Mouse (Mus musculus) MEL (cell line): ENCODE measurements around the gene Cisd1. TPM values are rescaled to one million over a fixed set of nuclear protein-coding genes. Genes with fewer than 3 reads are reported as not detected.

Source experiments
- DNase-seq: peaks from one replicate; pipeline ENCODE4 v3.0.0; 2011; ENCODE audit warnings: low read depth, low spot score
- H3K27ac ChIP-seq: 2 replicates; pipeline ENCODE4 v1.5.1; 2012; ENCODE audit warnings: low read depth, mild to moderate bottlenecking, control low read depth, low read length, moderate library complexity; ENCODE audit not compliant: control insufficient read depth
- H3K27me3 ChIP-seq, 2 experiments: fragments of 150-350 bp in 1 of 2; sonication (generic) in 1 of 2; 2 replicates each; pipeline ENCODE4 v1.6.1; 2012; ENCODE audit warnings: low read length in 2 of 2, mild to moderate bottlenecking in 2 of 2, improper control_type of control experiment in 1 of 2, moderate library complexity in 1 of 2; ENCODE audit not compliant: insufficient read depth in 2 of 2, control insufficient read depth in 1 of 2
- H3K36me3 ChIP-seq, 2 experiments: 2 replicates each; pipeline ENCODE4 v1.6.1; 2012 to 2014; ENCODE audit warnings: low read length in 2 of 2, improper control_type of control experiment in 1 of 2, inconsistent platforms in 1 of 2, mild to moderate bottlenecking in 1 of 2; ENCODE audit not compliant: insufficient read depth in 2 of 2, control insufficient read depth in 1 of 2
- H3K4me1 ChIP-seq, 2 experiments: fragments of 150-350 bp in 1 of 2; sonication (generic) in 1 of 2; 2 replicates each; pipeline ENCODE4 v1.6.1; 2012; ENCODE audit warnings: low read length in 2 of 2, improper control_type of control experiment in 1 of 2, mild to moderate bottlenecking in 1 of 2; ENCODE audit not compliant: insufficient read depth in 2 of 2, control insufficient read depth in 1 of 2
- H3K4me3 ChIP-seq, 2 experiments: fragments of 150-350 bp in 1 of 2; sonication (generic) in 1 of 2; 2 replicates each; pipeline ENCODE4 v1.5.1; 2012; ENCODE audit warnings: low read depth in 2 of 2, low read length in 2 of 2, mild to moderate bottlenecking in 2 of 2, moderate library complexity in 2 of 2, control low read depth in 1 of 2, improper control_type of control experiment in 1 of 2; ENCODE audit not compliant: control insufficient read depth in 1 of 2, insufficient read depth in 1 of 2
- H3K79me2 ChIP-seq: 2 replicates; pipeline ENCODE4 v1.6.1; 2012; ENCODE audit warnings: mild to moderate bottlenecking, low read length, moderate library complexity; ENCODE audit not compliant: control insufficient read depth, poor library complexity, insufficient read depth
- H3K9ac ChIP-seq: 2 replicates; pipeline ENCODE4 v1.6.1; 2012; ENCODE audit warnings: low read depth, mild to moderate bottlenecking, control low read depth, low read length, moderate library complexity; ENCODE audit not compliant: control insufficient read depth, poor library complexity, severe bottlenecking
- H3K9me3 ChIP-seq: fragments of 150-350 bp; sonication (generic); replicated peaks from 2 replicates; pipeline ENCODE4 v1.6.1; 2012; ENCODE audit warnings: mild to moderate bottlenecking, low read length, improper control_type of control experiment, moderate library complexity; ENCODE audit not compliant: insufficient read depth
- BHLHE40 ChIP-seq: IDR thresholded peaks from 2 replicates; pipeline ENCODE4 v1.6.1; 2012; ENCODE audit warnings: low read depth, mild to moderate bottlenecking, inconsistent platforms, low read length, improper control_type of control experiment, borderline replicate concordance
- E2F4 ChIP-seq: IDR thresholded peaks from 2 replicates; pipeline ENCODE4 v1.6.1; 2011; ENCODE audit warnings: low read depth, low read length, improper control_type of control experiment, borderline replicate concordance
- ELF1 ChIP-seq: IDR thresholded peaks from 2 replicates; pipeline ENCODE4 v1.6.1; 2014; ENCODE audit warnings: low read depth, mild to moderate bottlenecking, inconsistent platforms, low read length, improper control_type of control experiment, moderate library complexity
- JUND ChIP-seq: IDR thresholded peaks from 2 replicates; pipeline ENCODE4 v1.6.1; 2011; ENCODE audit warnings: low read depth, mild to moderate bottlenecking, improper control_type of control experiment, low read length
- KAT2A ChIP-seq: conservative IDR thresholded peaks from 2 replicates; pipeline ENCODE4 v1.6.1; 2012; ENCODE audit warnings: low read depth, low read length, improper control_type of control experiment, inconsistent platforms
- MAFK ChIP-seq: IDR thresholded peaks from 2 replicates; pipeline ENCODE4 v1.6.1; 2011; ENCODE audit warnings: low read depth, mild to moderate bottlenecking, low read length, improper control_type of control experiment, borderline replicate concordance
- MAZ ChIP-seq: IDR thresholded peaks from 2 replicates; pipeline ENCODE4 v1.6.1; 2012; ENCODE audit warnings: low read depth, mild to moderate bottlenecking, inconsistent platforms, low read length, improper control_type of control experiment
- MEF2A ChIP-seq: IDR thresholded peaks from 2 replicates; pipeline ENCODE4 v1.6.1; 2014; ENCODE audit warnings: low read depth, mild to moderate bottlenecking, inconsistent platforms, low read length, improper control_type of control experiment; ENCODE audit not compliant: poor library complexity, insufficient replicate concordance, severe bottlenecking; ENCODE audit errors: extremely low read depth
- MYB ChIP-seq: IDR thresholded peaks from 2 replicates; pipeline ENCODE4 v1.6.1; 2011; ENCODE audit warnings: mild to moderate bottlenecking, low read depth, low read length, improper control_type of control experiment
- NRF1 ChIP-seq: IDR thresholded peaks from 2 replicates; pipeline ENCODE4 v1.6.1; 2014; ENCODE audit warnings: low read depth, mild to moderate bottlenecking, inconsistent platforms, low read length, improper control_type of control experiment, moderate library complexity; ENCODE audit not compliant: poor library complexity, insufficient read depth, severe bottlenecking
- POLR2A ChIP-seq, 2 experiments: IDR thresholded peaks; 2 replicates each; pipeline ENCODE4 v1.6.1; 2011 to 2012; ENCODE audit warnings: low read length in 2 of 2, mild to moderate bottlenecking in 2 of 2, control low read depth in 1 of 2, improper control_type of control experiment in 1 of 2, low read depth in 1 of 2, moderate library complexity in 1 of 2; ENCODE audit not compliant: control insufficient read depth in 1 of 2, insufficient read depth in 1 of 2, poor library complexity in 1 of 2
- POLR2AphosphoS5 ChIP-seq: IDR thresholded peaks from 2 replicates; pipeline ENCODE4 v1.6.1; 2012; ENCODE audit warnings: low read depth, borderline replicate concordance, mild to moderate bottlenecking, inconsistent platforms, low read length, moderate library complexity, mixed read lengths
- RAD21 ChIP-seq: IDR thresholded peaks from 2 replicates; pipeline ENCODE4 v1.6.1; 2011; ENCODE audit warnings: mild to moderate bottlenecking, low read depth, low read length, improper control_type of control experiment
- RCOR1 ChIP-seq: IDR thresholded peaks from 2 replicates; pipeline ENCODE4 v1.6.1; 2012; ENCODE audit warnings: low read depth, mild to moderate bottlenecking, inconsistent platforms, low read length, improper control_type of control experiment
- SMC3 ChIP-seq: IDR thresholded peaks from 2 replicates; pipeline ENCODE4 v1.6.1; 2011; ENCODE audit warnings: low read depth, low read length, improper control_type of control experiment
- TAL1 ChIP-seq: IDR thresholded peaks from 2 replicates; pipeline ENCODE4 v1.6.1; 2012; ENCODE audit warnings: mild to moderate bottlenecking, inconsistent platforms, low read length, moderate library complexity, mixed read lengths
- TBP ChIP-seq: IDR thresholded peaks from 2 replicates; pipeline ENCODE4 v1.8.0; 2011; ENCODE audit warnings: low read depth, low read length, improper control_type of control experiment
- TCF12 ChIP-seq: IDR thresholded peaks from 2 replicates; pipeline ENCODE4 v1.6.1; 2014; ENCODE audit warnings: low read depth, mild to moderate bottlenecking, inconsistent platforms, low read length, improper control_type of control experiment, moderate library complexity
- USF1 ChIP-seq: IDR thresholded peaks from 2 replicates; pipeline ENCODE4 v1.6.1; 2014; ENCODE audit warnings: low read depth, mild to moderate bottlenecking, inconsistent platforms, low read length, improper control_type of control experiment, moderate library complexity
- ZC3H11A ChIP-seq: IDR thresholded peaks from 2 replicates; pipeline ENCODE4 v1.6.1; 2012; ENCODE audit warnings: low read depth, mild to moderate bottlenecking, inconsistent platforms, low read length, improper control_type of control experiment
- ZNF384 ChIP-seq: IDR thresholded peaks from 2 replicates; pipeline ENCODE4 v1.6.1; 2012; ENCODE audit warnings: low read depth, mild to moderate bottlenecking, inconsistent platforms, low read length, improper control_type of control experiment
- polyA plus RNA-seq, 2 experiments: library from polyadenylated mRNA; stranded (reverse) in 1 of 2; unstranded in 1 of 2; fragments of >175 nt in 1 of 2; fragments of >200 nt in 1 of 2; gene quantifications; 2 replicates each; pipeline versions ENCODE4 v1.2.1 to v1.2.4; 2012; ENCODE audit warnings: low replicate concordance in 2 of 2, low read depth in 1 of 2; ENCODE audit not compliant: insufficient read length in 2 of 2, insufficient read depth in 1 of 2, missing spikeins in 1 of 2
- total RNA-seq: library from RNA; depleted of rRNA; stranded (reverse); fragments of 300-350 nt; gene quantifications from 2 replicates; pipeline ENCODE4 v1.2.3, GENCODE M21; 2012

Gene Cisd1
- total and polyA plus RNA-seq, 3 experiments, result 108 to 109 TPM; not detected in 1

- TF ChIP-seq JUND, result no peak
- no peak for TF ChIP-seq ZNF384
- no peak for TF ChIP-seq MAFK
Measured at GRCm38 (mm10) chr10:71344579-71345143, at the start of gene Cisd1 (continued).

GRCm38 (mm10) chr10:71389311-71389710 is 44.6 kb upstream of the Cisd1 start:
- Histone ChIP-seq H3K9ac (no peak overlapping the region), H3K4me1 (no peaks in the 10 kb centered on the region), H3K36me3 (no peaks in the 10 kb centered on the region), H3K4me3 (no peak overlapping the region), H3K9me3 (no peaks in the 10 kb centered on the region), H3K27ac (no peak overlapping the region), H3K79me2 (no peaks in the 10 kb centered on the region), H3K27me3 (no peaks in the 10 kb centered on the region)
- DNase-seq, result no peak
- TF ChIP-seq KAT2A (no peak), MYB (no peak), RAD21 (no peak), ZC3H11A (no peak), TAL1 (no peak), MEF2A (no peak), E2F4 (no peak), TBP (no peak), SMC3 (no peak), RCOR1 (no peak), NRF1 (no peak), ELF1 (no peak), USF1 (no peak), POLR2AphosphoS5 (no peak), BHLHE40 (no peak), POLR2A (IDR thresholded peaks at IDR 0.05; ENCODE audit: control insufficient read depth in 1 of 2, insufficient read depth in 1 of 2, low read depth in 1 of 2, low read length in 2 of 2, poor library complexity in 1 of 2) (no peak), TCF12 (no peak), MAZ (no peak)
